In the genomic region with DNA sequence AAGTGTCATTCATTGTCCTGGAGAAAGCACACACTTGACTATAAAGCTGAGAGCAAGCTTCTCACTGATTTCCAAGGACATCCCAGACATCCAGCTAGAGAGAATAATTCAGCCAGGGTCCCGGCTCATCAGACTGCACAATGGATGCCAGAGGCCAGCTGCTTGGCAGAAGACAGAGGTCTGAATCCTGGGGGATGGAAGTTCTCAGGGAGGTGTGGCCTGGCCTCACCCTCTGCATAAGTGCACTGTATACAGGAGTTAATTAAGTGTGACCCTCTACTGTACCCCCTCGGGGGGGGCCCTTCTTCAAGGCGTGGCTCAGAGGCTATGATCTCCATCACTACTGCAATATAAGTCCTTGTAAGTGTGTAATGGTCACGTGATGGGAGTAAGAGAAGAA, we compare ENCODE assay signal across 25 mouse cellular contexts. TPM values are rescaled to one million over a fixed set of nuclear protein-coding genes. Genes with fewer than 3 reads are reported as not detected.
DNase-seq lines count a peak whose midpoint lies in the region; ATAC-seq lines count a peak whose summit lies in the region.
"Had no signal": no experiment of that assay in that cellular context is flagged by ENCODE, and none has a peak within 500 bp of the region (broad histone marks: within the 10 kb centered on the region; RNA-seq: fewer than 3 reads in every experiment).

No protein-coding gene starts in this region.

- no peaks in the 10 kb centered on the region for H3K36me3 ChIP-seq in heart, embryonic 10.5 days
- H3K36me3 ChIP-seq in hindbrain, embryonic 16.5 days (ENCODE audit: control insufficient read depth, insufficient read depth, low read length): no peaks in the 10 kb centered on the region
- no peaks in the 10 kb centered on the region for H3K36me3 ChIP-seq in hindbrain, embryonic 10.5 days
- H3K36me3 ChIP-seq in neural tube, embryonic 14.5 days (ENCODE audit: control insufficient read depth, insufficient read depth, low read length): no peaks in the 10 kb centered on the region
- H3K36me3 ChIP-seq in neural tube, embryonic 15.5 days: no peaks in the 10 kb centered on the region
- H3K36me3 ChIP-seq: neural tube, embryonic 12.5 days; stomach, embryonic 15.5 days had no signal

- peak overlapping the region; percentile 77 for H3K27ac ChIP-seq in heart, embryonic 10.5 days
- H3K27ac ChIP-seq in hindbrain, embryonic 16.5 days (ENCODE audit: low read depth, low read length): no peak overlapping the region
- no peak overlapping the region for H3K27ac ChIP-seq in hindbrain, embryonic 10.5 days
- H3K27ac ChIP-seq in neural tube, embryonic 14.5 days (ENCODE audit: low read depth, low read length): no peak overlapping the region
- no peak overlapping the region for H3K27ac ChIP-seq in neural tube, embryonic 15.5 days (replicated peaks)
- H3K27ac ChIP-seq: neural tube, embryonic 12.5 days; stomach, embryonic 15.5 days had no signal

- H3K9me3 ChIP-seq in heart, embryonic 10.5 days: no peaks in the 10 kb centered on the region
- no peaks in the 10 kb centered on the region for H3K9me3 ChIP-seq in hindbrain, embryonic 16.5 days (ENCODE audit: control insufficient read depth, low read length)
- H3K9me3 ChIP-seq in hindbrain, embryonic 10.5 days: no peaks in the 10 kb centered on the region
- no peaks in the 10 kb centered on the region for H3K9me3 ChIP-seq in neural tube, embryonic 14.5 days (ENCODE audit: control insufficient read depth, low read length)
- no peaks in the 10 kb centered on the region for H3K9me3 ChIP-seq in neural tube, embryonic 15.5 days (replicated peaks)
- H3K9me3 ChIP-seq: neural tube, embryonic 12.5 days; stomach, embryonic 15.5 days had no signal

- intact Hi-C loops in heart, postnatal 10 days (cut with DNase I): no loop called here

- H3K4me3 ChIP-seq in heart, embryonic 10.5 days: no peak overlapping the region
- H3K4me3 ChIP-seq in hindbrain, embryonic 16.5 days (ENCODE audit: low read length): no peak overlapping the region
- no peak overlapping the region for H3K4me3 ChIP-seq in hindbrain, embryonic 10.5 days
- no peak overlapping the region for H3K4me3 ChIP-seq in neural tube, embryonic 14.5 days (ENCODE audit: low read depth, low read length)
- no peak overlapping the region for H3K4me3 ChIP-seq in neural tube, embryonic 15.5 days (replicated peaks)
- H3K4me3 ChIP-seq: neural tube, embryonic 12.5 days; stomach, embryonic 15.5 days had no signal

- DNase-seq in heart, embryonic 10.5 days (ENCODE audit: low spot score): peak; percentile 63
- no peak for DNase-seq in heart, adult 9 months (ENCODE audit: low spot score in 2 of 2)
- no peak for DNase-seq in hindbrain, embryonic 10.5 days (ENCODE audit: low spot score)
- peak; percentile 26 to 41 for DNase-seq in heart, postnatal 10 days
- no peak for DNase-seq in spleen, postnatal 36 days (ENCODE audit: low spot score in 2 of 2)
- DNase-seq: adrenal gland, adult 8-10 months; cerebellum, adult 8-10 months; kidney, adult 2 months; lung, adult 18-20 months; lung, postnatal 14 days; right cerebral cortex, postnatal 14 days; spleen, adult 18-20 months had no signal

- H3K4me2 ChIP-seq in hindbrain, embryonic 16.5 days (ENCODE audit: low read length): no peak overlapping the region
- no peak overlapping the region for H3K4me2 ChIP-seq in neural tube, embryonic 14.5 days (ENCODE audit: low read depth, low read length)
- no peak overlapping the region for H3K4me2 ChIP-seq in neural tube, embryonic 15.5 days
- H3K4me2 ChIP-seq: liver, embryonic 11.5 days; neural tube, embryonic 12.5 days; stomach, embryonic 15.5 days had no signal

- peaks cover 46% of the 10 kb centered on the region for H3K4me1 ChIP-seq in heart, embryonic 10.5 days
- no peaks in the 10 kb centered on the region for H3K4me1 ChIP-seq in hindbrain, embryonic 16.5 days (ENCODE audit: control insufficient read depth, insufficient read depth, low read depth, low read length)
- H3K4me1 ChIP-seq in hindbrain, embryonic 10.5 days (replicated peaks): peaks cover 22% of the 10 kb centered on the region
- no peaks in the 10 kb centered on the region for H3K4me1 ChIP-seq in neural tube, embryonic 14.5 days (ENCODE audit: control insufficient read depth, insufficient read depth, low read length)
- no peaks in the 10 kb centered on the region for H3K4me1 ChIP-seq in neural tube, embryonic 15.5 days
- H3K4me1 ChIP-seq: neural tube, embryonic 12.5 days; stomach, embryonic 15.5 days had no signal

- WGBS in heart, embryonic 10.5 days: 63% methylated on average over 4 of the region's 4 CpGs
- WGBS in hindbrain, embryonic 16.5 days: 43% methylated on average over 4 of the region's 4 CpGs
- WGBS in hindbrain, embryonic 10.5 days: 68% methylated on average over 4 of the region's 4 CpGs
- WGBS in neural tube, embryonic 14.5 days: 56% methylated on average over 4 of the region's 4 CpGs
- WGBS in neural tube, embryonic 15.5 days: 61% methylated on average over 4 of the region's 4 CpGs

- H3K9ac ChIP-seq in hindbrain, embryonic 16.5 days (ENCODE audit: low read depth, low read length): no peak overlapping the region
- no peak overlapping the region for H3K9ac ChIP-seq in neural tube, embryonic 14.5 days (replicated peaks; ENCODE audit: low read depth, low read length)
- no peak overlapping the region for H3K9ac ChIP-seq in neural tube, embryonic 15.5 days (replicated peaks)
- H3K9ac ChIP-seq: neural tube, embryonic 12.5 days; stomach, embryonic 15.5 days had no signal

- ATAC-seq in hindbrain, embryonic 16.5 days: peak; percentile 37; the same call in 1 of the 2 replicates
- ATAC-seq in neural tube, embryonic 14.5 days (ENCODE audit: low read depth): peak; percentile 46; the same call in 1 of the 2 replicates
- no peak for ATAC-seq in neural tube, embryonic 15.5 days (ENCODE audit: low FRiP score)
- ATAC-seq: forebrain, embryonic 14.5 days; Patski had no signal

- no peaks in the 10 kb centered on the region for H3K27me3 ChIP-seq in heart, embryonic 10.5 days (ENCODE audit: insufficient read depth, poor library complexity, severe bottlenecking)
- no peaks in the 10 kb centered on the region for H3K27me3 ChIP-seq in hindbrain, embryonic 16.5 days (replicated peaks; ENCODE audit: control insufficient read depth, insufficient read depth, low read length)
- H3K27me3 ChIP-seq in hindbrain, embryonic 10.5 days (ENCODE audit: insufficient read depth, poor library complexity, severe bottlenecking): no peaks in the 10 kb centered on the region
- H3K27me3 ChIP-seq in neural tube, embryonic 14.5 days (ENCODE audit: control insufficient read depth, insufficient read depth, low read length): no peaks in the 10 kb centered on the region
- H3K27me3 ChIP-seq in neural tube, embryonic 15.5 days (replicated peaks): no peaks in the 10 kb centered on the region
- H3K27me3 ChIP-seq: neural tube, embryonic 12.5 days; Patski; stomach, embryonic 15.5 days had no signal

RNA-seq across cellular contexts. Expression of a gene that starts 24.2 kb away (rescaled TPM):
- 0.10 and 0.19 TPM in 2 replicates for polyA plus RNA-seq in heart, embryonic 10.5 days (2016; fragmentation: Nextera tagmentation; extraction: Ambion mirVana)
- 0.15 TPM in 1 of 2 replicates, not detected in the other for polyA plus RNA-seq in hindbrain, embryonic 16.5 days (2015; fragmentation: Nextera tagmentation; extraction: Ambion mirVana)
- 0.09 and 0.11 TPM in 2 replicates for polyA plus RNA-seq in hindbrain, embryonic 10.5 days (2016; fragmentation: Nextera tagmentation; extraction: Ambion mirVana)
- 0.18 and 0.20 TPM in 2 replicates for polyA plus RNA-seq in neural tube, embryonic 14.5 days (2014; fragmentation: Nextera tagmentation; extraction: Ambion mirVana)
- polyA plus RNA-seq in neural tube, embryonic 15.5 days (2015; fragmentation: Nextera tagmentation; extraction: Ambion mirVana): 0.06 and 0.18 TPM in 2 replicates
- not detected for total RNA-seq in heart, postnatal 10 days (2021)
- total RNA-seq: common myeloid progenitor, adult 5-6 weeks; heart, postnatal 14 days; layer of hippocampus, postnatal 14 days had no signal
- polyA plus RNA-seq: embryonic facial prominence, embryonic 11.5 days; forebrain, embryonic 14.5 days; limb, embryonic 11.5 days had no signal

Comparison
In these comparisons a context has a peak if more than half of its experiments do, and no peak if none do; other contexts are left out.
1. DNase-seq: peak in heart, embryonic 10.5 days (single experiment) and heart, postnatal 10 days (2 of 2); none in heart, adult 9 months (0 of 2), hindbrain, embryonic 10.5 days (single experiment) and spleen, postnatal 36 days (0 of 2).